Mouse (Mus musculus) cerebellum, adult 2 months (tissue): ENCODE data around the gene Rnf19b. TPM values are rescaled to one million over a fixed set of nuclear protein-coding genes. Genes with fewer than 3 reads are reported as not detected.

Experiments
- DNase-seq, 2 experiments: peaks; one replicate each; pipeline ENCODE4 v3.0.0; 2021
- H3K27ac ChIP-seq: fragments of 200-500 bp; 2 replicates; pipeline ENCODE4 v1.5.1; 2012; ENCODE audit warnings: low read length, control low read depth, inconsistent platforms; ENCODE audit not compliant: insufficient read depth
- H3K27me3 ChIP-seq: fragments of 200-500 bp; 2 replicates; pipeline ENCODE4 v1.6.1; 2012; ENCODE audit warnings: inconsistent platforms, mild to moderate bottlenecking, low read length, moderate library complexity; ENCODE audit not compliant: control insufficient read depth, insufficient read depth
- H3K4me1 ChIP-seq: fragments of 200-500 bp; 2 replicates; pipeline ENCODE4 v1.6.1; 2011; ENCODE audit warnings: low read length; ENCODE audit not compliant: control insufficient read depth, insufficient read depth
- H3K4me3 ChIP-seq: fragments of 200-500 bp; replicated peaks from 2 replicates; pipeline ENCODE3; 2011; ENCODE audit warnings: mild to moderate bottlenecking, low read depth, low read length, control low read depth; ENCODE audit not compliant: insufficient read depth
- CTCF ChIP-seq: fragments of 200-500 bp; IDR thresholded peaks from 2 replicates; pipeline ENCODE4 v1.5.1; 2011; ENCODE audit warnings: low read depth, mild to moderate bottlenecking, control low read depth, low read length, moderate library complexity, borderline replicate concordance; ENCODE audit not compliant: insufficient read depth
- POLR2A ChIP-seq: fragments of 200-500 bp; IDR thresholded peaks from 2 replicates; pipeline ENCODE4 v1.6.1; 2011; ENCODE audit warnings: low read length, control low read depth, borderline replicate concordance; ENCODE audit not compliant: insufficient read depth
- WGBS: fragments of 180-500 bp; shearing (Covaris S2); methylation state at CpG from one replicate; pipeline ENCODE4 v1.1.7; 2018; 5-methylcytosine and 5-hydroxymethylcytosine counted together
- polyA plus RNA-seq: library from polyadenylated mRNA; depleted of rRNA; stranded (reverse); fragments of >200 nt; gene quantifications from 2 replicates; pipeline ENCODE4 v1.2.3, GENCODE M21; 2012

The Rnf19b gene
- polyA plus RNA-seq, 1 experiment: 137 TPM

- no peak for DNase-seq
- no peaks in the 10 kb centered on the region for H3K4me1 ChIP-seq
- no peak overlapping the region for H3K4me3 ChIP-seq
- WGBS: 50% methylated on average over 15 of the region's 15 CpGs
- H3K27me3 ChIP-seq: no peaks in the 10 kb centered on the region
- no peak overlapping the region for H3K27ac ChIP-seq
- TF ChIP-seq POLR2A (no peak), CTCF (no peak)
These were observed 37.2 kb downstream of the Rnf19b start for GRCm38 (mm10) chr4:129095276-129095675.

GRCm38 (mm10) chr4:129097006-129097405, 38.9 kb downstream of the Rnf19b start:
- WGBS: 85% methylated on average over 7 of the region's 7 CpGs
- H3K4me1 ChIP-seq: no peaks in the 10 kb centered on the region
- no peak overlapping the region for H3K27ac ChIP-seq
- no peak for DNase-seq
- TF ChIP-seq CTCF (no peak), POLR2A (no peak)
- no peak overlapping the region for H3K4me3 ChIP-seq
- no peaks in the 10 kb centered on the region for H3K27me3 ChIP-seq

GRCm38 (mm10) chr4:129102133-129102829, 44.2 kb downstream of the Rnf19b start:
- WGBS: 84% methylated on average over 14 of the region's 14 CpGs
- no peaks in the 10 kb centered on the region for H3K4me1 ChIP-seq
- no peak overlapping the region for H3K4me3 ChIP-seq
- no peak for DNase-seq
- TF ChIP-seq POLR2A (no peak), CTCF (no peak)
- H3K27ac ChIP-seq: no peak overlapping the region
- H3K27me3 ChIP-seq: no peaks in the 10 kb centered on the region

GRCm38 (mm10) chr4:129105356-129105755, 47.3 kb downstream of the Rnf19b start, which contains the start of gene Tmem54:
Tmem54 (plus strand) TSS chr4:129105548.
- Histone ChIP-seq H3K27me3 (no peaks in the 10 kb centered on the region), H3K27ac (no peak within 1 kb of the TSS), H3K4me3 (no peak within 1 kb of the TSS), H3K4me1 (no peaks in the 10 kb centered on the region)
- TF ChIP-seq POLR2A (no peak), CTCF (no peak)
- WGBS: 14% methylated on average over 40 of the region's 40 CpGs
- DNase-seq: no peak

GRCm38 (mm10) chr4:129106073-129106472, 48.0 kb downstream of the Rnf19b start:
- Histone ChIP-seq H3K27me3 (no peaks in the 10 kb centered on the region), H3K4me1 (no peaks in the 10 kb centered on the region), H3K27ac (no peak overlapping the region), H3K4me3 (no peak overlapping the region)
- WGBS: 78% methylated on average over 9 of the region's 9 CpGs
- no peak for DNase-seq
- TF ChIP-seq CTCF (no peak), POLR2A (no peak)

GRCm38 (mm10) chr4:129107348-129107899, 49.4 kb downstream of the Rnf19b start:
- TF ChIP-seq CTCF (no peak), POLR2A (no peak)
- no peak overlapping the region for H3K27ac ChIP-seq
- 38% methylated on average over 10 of the region's 10 CpGs for WGBS
- no peak overlapping the region for H3K4me3 ChIP-seq
- no peak for DNase-seq
- H3K4me1 ChIP-seq: no peaks in the 10 kb centered on the region
- H3K27me3 ChIP-seq: no peaks in the 10 kb centered on the region

- TF ChIP-seq CTCF (no peak), POLR2A (no peak)
- no peaks in the 10 kb centered on the region for H3K4me1 ChIP-seq
- no peak overlapping the region for H3K27ac ChIP-seq
- DNase-seq: no peak
- no peak overlapping the region for H3K4me3 ChIP-seq
- WGBS: 62% methylated on average over 7 of the region's 7 CpGs
- no peaks in the 10 kb centered on the region for H3K27me3 ChIP-seq
These were observed 50.6 kb downstream of the Rnf19b start for GRCm38 (mm10) chr4:129108624-129109023.

GRCm38 (mm10) chr4:129110804-129111203, 52.7 kb downstream of the Rnf19b start:
- no peaks in the 10 kb centered on the region for H3K27me3 ChIP-seq
- WGBS: 85% methylated on average over 6 of the region's 6 CpGs
- no peak overlapping the region for H3K27ac ChIP-seq
- H3K4me3 ChIP-seq: no peak overlapping the region
- TF ChIP-seq CTCF: no peak
- no peak for TF ChIP-seq POLR2A
- no peaks in the 10 kb centered on the region for H3K4me1 ChIP-seq
- no peak for DNase-seq
